Mouse (Mus musculus): Measurements from ENCODE around the gene Pnpla6. TPM values are rescaled to one million over a fixed set of nuclear protein-coding genes. Genes with fewer than 3 reads are reported as not detected.

The Pnpla6 gene
- total RNA-seq, 1 experiment, result 125 TPM

GRCm38 (mm10) chr8:3514681-3515247, 420 bp upstream of the Pnpla6 start:
- Histone ChIP-seq H3K36me3 (ENCODE audit: control insufficient read depth, insufficient read depth, low read length, poor library complexity, severe bottlenecking) (peaks cover 18% of the 10 kb centered on the region), H3K4me3 (ENCODE audit: insufficient read depth in 1 of 2, low read depth in 1 of 2, low read length in 2 of 2, poor library complexity in 1 of 2, severe bottlenecking in 1 of 2) (peak overlapping the region; percentile 71 to 91; a peak in 3 of 4 replicates), H3K4me1 (ENCODE audit: control insufficient read depth in 2 of 2, insufficient read depth in 2 of 2, low read length in 2 of 2, poor library complexity in 1 of 2) (peaks cover 0 to 7% of the 10 kb centered on the region in 2 experiments; a peak in 2 of 4 replicates), H3K9me3 (ENCODE audit: control insufficient read depth, insufficient read depth, low read depth, low read length) (no peaks in the 10 kb centered on the region), H3K9ac (ENCODE audit: insufficient read depth, low read depth, low read length, poor library complexity, severe bottlenecking) (peak overlapping the region; percentile 58; the same call in 1 of the 2 replicates), H3K27ac (ENCODE audit: insufficient read depth, low read depth, low read length, poor library complexity, severe bottlenecking) (no peak overlapping the region)
- in situ Hi-C loops (cut with MboI; ENCODE audit: low sequenced_read_pairs in 2 of 2, unreplicated experiment in 2 of 2), result no loop called here
- TF ChIP-seq ZC3H11A (IDR thresholded peaks at IDR 0.05; ENCODE audit: borderline replicate concordance, low read depth, low read length) (no peak), MAFK (IDR thresholded peaks at IDR 0.05; ENCODE audit: insufficient read depth, low read depth, low read length) (no peak), ZNF384 (IDR thresholded peaks at IDR 0.05; ENCODE audit: low read depth, low read length) (no peak), CHD2 (IDR thresholded peaks at IDR 0.05; ENCODE audit: low read depth, low read length) (no peak), HCFC1 (IDR thresholded peaks at IDR 0.05; ENCODE audit: borderline replicate concordance, insufficient read depth, low read length) (no peak)
- DNase-seq (ENCODE audit: low read depth, low spot score), result no peak

- TF ChIP-seq ZC3H11A (IDR thresholded peaks at IDR 0.05; ENCODE audit: borderline replicate concordance, low read depth, low read length), result no peak
- TF ChIP-seq CHD2 (IDR thresholded peaks at IDR 0.05; ENCODE audit: low read depth, low read length), result peak; percentile 45; the same call in 1 of the 2 replicates
- in situ Hi-C loops (cut with MboI; ENCODE audit: low sequenced_read_pairs in 2 of 2, unreplicated experiment in 2 of 2), result no loop called here
- peak overlapping the region; percentile 65 for H3K9ac ChIP-seq (ENCODE audit: insufficient read depth, low read depth, low read length, poor library complexity, severe bottlenecking)
- H3K36me3 ChIP-seq (ENCODE audit: control insufficient read depth, insufficient read depth, low read length, poor library complexity, severe bottlenecking), result peaks cover 15% of the 10 kb centered on the region
- no peaks in the 10 kb centered on the region for H3K9me3 ChIP-seq (ENCODE audit: control insufficient read depth, insufficient read depth, low read depth, low read length)
- peaks cover 0 to 7% of the 10 kb centered on the region in 2 experiments; a peak in 2 of 4 replicates for H3K4me1 ChIP-seq (ENCODE audit: control insufficient read depth in 2 of 2, insufficient read depth in 2 of 2, low read length in 2 of 2, poor library complexity in 1 of 2)
- no peak for DNase-seq (ENCODE audit: low read depth, low spot score)
- H3K27ac ChIP-seq (ENCODE audit: insufficient read depth, low read depth, low read length, poor library complexity, severe bottlenecking), result no peak overlapping the region
- peak overlapping the region; percentile 71 to 91 for H3K4me3 ChIP-seq (ENCODE audit: insufficient read depth in 1 of 2, low read depth in 1 of 2, low read length in 2 of 2, poor library complexity in 1 of 2, severe bottlenecking in 1 of 2)
Measured at GRCm38 (mm10) chr8:3515771-3516417, 710 bp downstream of the Pnpla6 start.

- in situ Hi-C loops (cut with MboI; ENCODE audit: low sequenced_read_pairs in 2 of 2, unreplicated experiment in 2 of 2), result no loop called here
- Histone ChIP-seq H3K4me3 (ENCODE audit: insufficient read depth in 1 of 2, low read depth in 1 of 2, low read length in 2 of 2, poor library complexity in 1 of 2, severe bottlenecking in 1 of 2) (peak overlapping the region; percentile 71 to 91), H3K4me1 (ENCODE audit: control insufficient read depth in 2 of 2, insufficient read depth in 2 of 2, low read length in 2 of 2, poor library complexity in 1 of 2) (peaks cover 0 to 7% of the 10 kb centered on the region in 2 experiments; a peak in 2 of 4 replicates), H3K9me3 (ENCODE audit: control insufficient read depth, insufficient read depth, low read depth, low read length) (no peaks in the 10 kb centered on the region), H3K36me3 (ENCODE audit: control insufficient read depth, insufficient read depth, low read length, poor library complexity, severe bottlenecking) (peaks cover 20% of the 10 kb centered on the region), H3K27ac (ENCODE audit: insufficient read depth, low read depth, low read length, poor library complexity, severe bottlenecking) (no peak overlapping the region), H3K9ac (ENCODE audit: insufficient read depth, low read depth, low read length, poor library complexity, severe bottlenecking) (peak overlapping the region; percentile 81)
- DNase-seq (ENCODE audit: low read depth, low spot score), result peak; percentile 93
- TF ChIP-seq CHD2 (IDR thresholded peaks at IDR 0.05; ENCODE audit: low read depth, low read length), result peak; percentile 98
- peak; percentile 99 for TF ChIP-seq HCFC1 (IDR thresholded peaks at IDR 0.05; ENCODE audit: borderline replicate concordance, insufficient read depth, low read length)
- no peak for TF ChIP-seq ZC3H11A (IDR thresholded peaks at IDR 0.05; ENCODE audit: borderline replicate concordance, low read depth, low read length)
- no peak for TF ChIP-seq ZNF384 (IDR thresholded peaks at IDR 0.05; ENCODE audit: low read depth, low read length)
Measured at GRCm38 (mm10) chr8:3516450-3517116, 1.4 kb downstream of the Pnpla6 start.

GRCm38 (mm10) chr8:3517117-3517495, 1.9 kb downstream of the Pnpla6 start:
- no peak overlapping the region for H3K27ac ChIP-seq (ENCODE audit: insufficient read depth, low read depth, low read length, poor library complexity, severe bottlenecking)
- H3K4me1 ChIP-seq (ENCODE audit: control insufficient read depth in 2 of 2, insufficient read depth in 2 of 2, low read length in 2 of 2, poor library complexity in 1 of 2), result peaks cover 0 to 7% of the 10 kb centered on the region in 2 experiments; a peak in 2 of 4 replicates
- no peak for TF ChIP-seq CHD2 (IDR thresholded peaks at IDR 0.05; ENCODE audit: low read depth, low read length)
- no peak for TF ChIP-seq ZC3H11A (IDR thresholded peaks at IDR 0.05; ENCODE audit: borderline replicate concordance, low read depth, low read length)
- no peak for TF ChIP-seq MAFK (IDR thresholded peaks at IDR 0.05; ENCODE audit: insufficient read depth, low read depth, low read length)
- peaks cover 24% of the 10 kb centered on the region for H3K36me3 ChIP-seq (ENCODE audit: control insufficient read depth, insufficient read depth, low read length, poor library complexity, severe bottlenecking)
- no peaks in the 10 kb centered on the region for H3K9me3 ChIP-seq (ENCODE audit: control insufficient read depth, insufficient read depth, low read depth, low read length)
- in situ Hi-C loops (cut with MboI; ENCODE audit: low sequenced_read_pairs in 2 of 2, unreplicated experiment in 2 of 2), result no loop called here
- peak overlapping the region; percentile 71 to 91 for H3K4me3 ChIP-seq (ENCODE audit: insufficient read depth in 1 of 2, low read depth in 1 of 2, low read length in 2 of 2, poor library complexity in 1 of 2, severe bottlenecking in 1 of 2)
- peak overlapping the region; percentile 81 for H3K9ac ChIP-seq (ENCODE audit: insufficient read depth, low read depth, low read length, poor library complexity, severe bottlenecking)
- DNase-seq (ENCODE audit: low read depth, low spot score), result no peak

Data from ES-E14 (cell line).